ENCODE assay signal across 17 mouse cellular contexts in genomic region chr5:65795293-65795993, GRCm38 (mm10). TPM values are rescaled to one million over a fixed set of nuclear protein-coding genes. Genes with fewer than 3 reads are reported as not detected.
DNase-seq lines count a peak whose midpoint lies in the region; ATAC-seq and TF ChIP-seq lines count a peak whose summit lies in the region.
"Had no signal": no experiment of that assay in that cellular context is flagged by ENCODE, and none has a peak within 500 bp of the region (broad histone marks: within the 10 kb centered on the region; RNA-seq: fewer than 3 reads in every experiment).

No protein-coding gene starts in this region.

- 0 out of 2 replicates have a peak, but pooled peaks have one; percentile 30 for ATAC-seq in neutrophil, adult 5-6 weeks (ENCODE audit: extremely low read depth, insufficient number of reproducible peaks, low FRiP score, poor library complexity, severe bottlenecking)
- ATAC-seq: forebrain, embryonic 14.5 days had no signal

- H3K27me3 ChIP-seq in spleen, adult 2 months (ENCODE audit: control insufficient read depth, insufficient read depth, low read length), result no peaks in the 10 kb centered on the region
- H3K27me3 ChIP-seq in midbrain, embryonic 10.5 days (ENCODE audit: low read depth, poor library complexity, severe bottlenecking), result no peaks in the 10 kb centered on the region
- H3K27me3 ChIP-seq: embryonic facial prominence, embryonic 12.5 days; midbrain, embryonic 12.5 days had no signal

- H3K36me3 ChIP-seq in spleen, adult 2 months (ENCODE audit: control insufficient read depth, insufficient read depth, low read length), result peaks cover 15% of the 10 kb centered on the region
- peaks cover 90% of the 10 kb centered on the region for H3K36me3 ChIP-seq in midbrain, embryonic 10.5 days

- no peak for TF ChIP-seq CTCF in spleen, adult 2 months (IDR thresholded peaks at IDR 0.05; ENCODE audit: extremely low read depth, insufficient read depth, insufficient read length, insufficient replicate concordance)

- no peak for TF ChIP-seq POLR2A in spleen, adult 2 months (IDR thresholded peaks at IDR 0.05; ENCODE audit: low read depth, low read length)

- peak in 1 of 2 experiments; percentile 29 for DNase-seq in spleen, adult 2 months (ENCODE audit: low read depth in 1 of 2, low spot score in 2 of 2)
- DNase-seq in spleen, postnatal 14 days (ENCODE audit: low spot score in 2 of 2), result no peak
- DNase-seq in liver, result peak; percentile 57
- no peak for DNase-seq in kidney, adult 11 months
- no peak for DNase-seq in cerebellum, postnatal 36 days
- DNase-seq in lung, postnatal 25 days (ENCODE audit: low spot score), result no peak
- DNase-seq in midbrain, embryonic 10.5 days (ENCODE audit: low spot score), result no peak
- DNase-seq: B cell, adult 2 months; cerebellum, adult 8-10 months; heart, adult 18-20 months; kidney, postnatal 4 days; lung, adult 2 months had no signal

- WGBS in spleen, adult 2 months, result 75% methylated on average over 9 of the region's 9 CpGs
- WGBS in midbrain, embryonic 10.5 days, result 89% methylated on average over 9 of the region's 9 CpGs

- H3K4me3 ChIP-seq in spleen, adult 2 months (ENCODE audit: extremely low read depth, insufficient read depth, insufficient read length), result no peak overlapping the region
- H3K4me3 ChIP-seq in midbrain, embryonic 10.5 days, result no peak overlapping the region
- H3K4me3 ChIP-seq: embryonic facial prominence, embryonic 12.5 days; midbrain, embryonic 12.5 days had no signal

- peak overlapping the region; percentile 55 for H3K27ac ChIP-seq in spleen, adult 2 months (ENCODE audit: insufficient read depth, low read length)
- H3K27ac ChIP-seq in midbrain, embryonic 10.5 days (replicated peaks), result no peak overlapping the region
- H3K27ac ChIP-seq: embryonic facial prominence, embryonic 12.5 days; midbrain, embryonic 12.5 days; stomach, postnatal 0 days had no signal

- peaks cover 4% of the 10 kb centered on the region; the same call in 1 of the 2 replicates for H3K4me1 ChIP-seq in spleen, adult 2 months (ENCODE audit: control insufficient read depth, insufficient read depth, insufficient read length)
- H3K4me1 ChIP-seq in midbrain, embryonic 10.5 days, result no peaks in the 10 kb centered on the region
- H3K4me1 ChIP-seq: embryonic facial prominence, embryonic 12.5 days; midbrain, embryonic 12.5 days had no signal

- no peaks in the 10 kb centered on the region for H3K9me3 ChIP-seq in midbrain, embryonic 10.5 days (replicated peaks)
- H3K9me3 ChIP-seq: embryonic facial prominence, embryonic 12.5 days; midbrain, embryonic 12.5 days had no signal

RNA-seq across cellular contexts. Expression of gene N4bp2, which starts 32.1 kb away (rescaled TPM):
- 7.3 and 8.7 TPM in 2 replicates for polyA plus RNA-seq in spleen, adult 2 months (2012; rRNA removed)
- 88.0 and 102 TPM in 2 replicates for total RNA-seq in neutrophil, adult 5-6 weeks (2017)
- 30.4 and 33.3 TPM in 2 replicates for polyA plus RNA-seq in midbrain, embryonic 10.5 days (2016; fragmentation: Nextera tagmentation; extraction: Ambion mirVana)
